Mouse (Mus musculus) CH12.LX (cell line): Measurements from ENCODE around the gene Dab2.

ENCODE experiments used
- CHD1 ChIP-seq: IDR thresholded peaks from 2 replicates; pipeline ENCODE4 v1.6.1; 2012; ENCODE audit warnings: low read depth, low read length, improper control_type of control experiment, inconsistent platforms
- CTCF ChIP-seq, 2 experiments: IDR thresholded peaks in 1 of 2; conservative IDR thresholded peaks in 1 of 2; 2 replicates each; pipeline ENCODE4 v1.5.1; 2011 to 2012; ENCODE audit warnings: low read depth in 2 of 2, low read length in 2 of 2, improper control_type of control experiment in 1 of 2, inconsistent platforms in 1 of 2, mild to moderate bottlenecking in 1 of 2, moderate library complexity in 1 of 2
- GABPA ChIP-seq: IDR thresholded peaks from 2 replicates; pipeline ENCODE4 v1.6.1; 2012; ENCODE audit warnings: low read depth, low read length, improper control_type of control experiment, inconsistent platforms; ENCODE audit not compliant: insufficient replicate concordance
- HCFC1 ChIP-seq: IDR thresholded peaks from 2 replicates; pipeline ENCODE4 v1.6.1; 2012; ENCODE audit warnings: low read depth, mild to moderate bottlenecking, inconsistent platforms, low read length, improper control_type of control experiment
- JUND ChIP-seq: conservative IDR thresholded peaks from 2 replicates; pipeline ENCODE4 v1.6.1; 2011; ENCODE audit warnings: low read depth, low read length, improper control_type of control experiment
- KAT2A ChIP-seq: IDR thresholded peaks from 2 replicates; pipeline ENCODE4 v1.6.1; 2012; ENCODE audit warnings: low read length, improper control_type of control experiment, inconsistent platforms; ENCODE audit not compliant: insufficient replicate concordance
- MAX ChIP-seq: IDR thresholded peaks from 2 replicates; pipeline ENCODE4 v1.6.1; 2011; ENCODE audit warnings: low read length, improper control_type of control experiment
- USF2 ChIP-seq: conservative IDR thresholded peaks from 2 replicates; pipeline ENCODE4 v1.6.1; 2011; ENCODE audit warnings: low read depth, low read length, improper control_type of control experiment

- TF ChIP-seq CHD1 (no peak), KAT2A (no peak), JUND (no peak), USF2 (no peak), CTCF (conservative IDR thresholded peaks at IDR 0.05 in 1 of 2, IDR thresholded peaks at IDR 0.05 in 1 of 2; ENCODE audit: low read depth in 2 of 2, low read length in 2 of 2) (no peak), HCFC1 (no peak), MAX (no peak), GABPA (no peak)
These were observed 132.2 kb downstream of the Dab2 start for GRCm38 (mm10) chr15:6431777-6432176.
